Mouse (Mus musculus) splenic B cell, adult 2 months (primary cell): ENCODE results near the gene Kif6.

ENCODE experiments used
- DNase-seq: peaks from one replicate; pipeline ENCODE4 v3.0.0-alpha.2; 2011; ENCODE audit warnings: low read depth, low spot score
- H3K27me3 ChIP-seq: 2 replicates; pipeline ENCODE4 v1.6.1; 2012; ENCODE audit warnings: mild to moderate bottlenecking, low read length, moderate library complexity, mixed read lengths; ENCODE audit not compliant: control insufficient read depth, poor library complexity, insufficient read depth, severe bottlenecking
- H3K36me3 ChIP-seq: 2 replicates; pipeline ENCODE4 v1.6.1; 2012; ENCODE audit warnings: mild to moderate bottlenecking, low read length, moderate library complexity, mixed read lengths; ENCODE audit not compliant: control insufficient read depth, poor library complexity, insufficient read depth, severe bottlenecking

Gene Kif6

GRCm38 (mm10) chr17:49737217-49737774 lies 122.4 kb downstream of the Kif6 start:
- Histone ChIP-seq H3K27me3 (no peaks in the 10 kb centered on the region), H3K36me3 (no peaks in the 10 kb centered on the region)
- no peak for DNase-seq

GRCm38 (mm10) chr17:49738351-49738750 lies 123.4 kb downstream of the Kif6 start:
- DNase-seq, result no peak
- Histone ChIP-seq H3K27me3 (no peaks in the 10 kb centered on the region), H3K36me3 (no peaks in the 10 kb centered on the region)

- Histone ChIP-seq H3K36me3 (no peaks in the 10 kb centered on the region), H3K27me3 (no peaks in the 10 kb centered on the region)
- no peak for DNase-seq
Measured at GRCm38 (mm10) chr17:49739896-49740679, 125.2 kb downstream of the Kif6 start.

GRCm38 (mm10) chr17:49741172-49741571 lies 126.2 kb downstream of the Kif6 start:
- Histone ChIP-seq H3K27me3 (no peaks in the 10 kb centered on the region), H3K36me3 (no peaks in the 10 kb centered on the region)
- no peak for DNase-seq

- Histone ChIP-seq H3K27me3 (no peaks in the 10 kb centered on the region), H3K36me3 (no peaks in the 10 kb centered on the region)
- no peak for DNase-seq
Measured at GRCm38 (mm10) chr17:49741927-49742326, 127.0 kb downstream of the Kif6 start.

- DNase-seq, result no peak
- no peaks in the 10 kb centered on the region for H3K36me3 ChIP-seq
- no peaks in the 10 kb centered on the region for H3K27me3 ChIP-seq
Measured at GRCm38 (mm10) chr17:49743580-49744463, 128.9 kb downstream of the Kif6 start.

GRCm38 (mm10) chr17:49750889-49751324 lies 136.0 kb downstream of the Kif6 start:
- no peak for DNase-seq
- H3K27me3 ChIP-seq, result no peaks in the 10 kb centered on the region
- no peaks in the 10 kb centered on the region for H3K36me3 ChIP-seq

- Histone ChIP-seq H3K27me3 (no peaks in the 10 kb centered on the region), H3K36me3 (no peaks in the 10 kb centered on the region)
- no peak for DNase-seq
Measured at GRCm38 (mm10) chr17:49753874-49754273, 138.9 kb downstream of the Kif6 start.

GRCm38 (mm10) chr17:49756862-49757261 lies 141.9 kb downstream of the Kif6 start:
- Histone ChIP-seq H3K27me3 (no peaks in the 10 kb centered on the region), H3K36me3 (no peaks in the 10 kb centered on the region)
- DNase-seq, result no peak

GRCm38 (mm10) chr17:49759047-49759446 lies 144.1 kb downstream of the Kif6 start:
- no peak for DNase-seq
- no peaks in the 10 kb centered on the region for H3K36me3 ChIP-seq
- H3K27me3 ChIP-seq, result no peaks in the 10 kb centered on the region

GRCm38 (mm10) chr17:49761260-49761659 lies 146.3 kb downstream of the Kif6 start:
- DNase-seq, result no peak
- Histone ChIP-seq H3K36me3 (no peaks in the 10 kb centered on the region), H3K27me3 (no peaks in the 10 kb centered on the region)

GRCm38 (mm10) chr17:49761838-49762237 lies 146.9 kb downstream of the Kif6 start:
- no peaks in the 10 kb centered on the region for H3K36me3 ChIP-seq
- H3K27me3 ChIP-seq, result no peaks in the 10 kb centered on the region

GRCm38 (mm10) chr17:49764963-49765362 lies 150.0 kb downstream of the Kif6 start:
- H3K27me3 ChIP-seq, result no peaks in the 10 kb centered on the region
- H3K36me3 ChIP-seq, result no peaks in the 10 kb centered on the region
- no peak for DNase-seq

More at GRCm38 (mm10) chr17:49761838-49762237, 146.9 kb downstream of the Kif6 start:
- no peak for DNase-seq

GRCm38 (mm10) chr17:49767717-49768370 lies 152.9 kb downstream of the Kif6 start:
- no peak for DNase-seq
- Histone ChIP-seq H3K36me3 (no peaks in the 10 kb centered on the region), H3K27me3 (no peaks in the 10 kb centered on the region)
